Mouse (Mus musculus): Measurements from ENCODE around the gene Spef1.

The Spef1 gene

DNA sequence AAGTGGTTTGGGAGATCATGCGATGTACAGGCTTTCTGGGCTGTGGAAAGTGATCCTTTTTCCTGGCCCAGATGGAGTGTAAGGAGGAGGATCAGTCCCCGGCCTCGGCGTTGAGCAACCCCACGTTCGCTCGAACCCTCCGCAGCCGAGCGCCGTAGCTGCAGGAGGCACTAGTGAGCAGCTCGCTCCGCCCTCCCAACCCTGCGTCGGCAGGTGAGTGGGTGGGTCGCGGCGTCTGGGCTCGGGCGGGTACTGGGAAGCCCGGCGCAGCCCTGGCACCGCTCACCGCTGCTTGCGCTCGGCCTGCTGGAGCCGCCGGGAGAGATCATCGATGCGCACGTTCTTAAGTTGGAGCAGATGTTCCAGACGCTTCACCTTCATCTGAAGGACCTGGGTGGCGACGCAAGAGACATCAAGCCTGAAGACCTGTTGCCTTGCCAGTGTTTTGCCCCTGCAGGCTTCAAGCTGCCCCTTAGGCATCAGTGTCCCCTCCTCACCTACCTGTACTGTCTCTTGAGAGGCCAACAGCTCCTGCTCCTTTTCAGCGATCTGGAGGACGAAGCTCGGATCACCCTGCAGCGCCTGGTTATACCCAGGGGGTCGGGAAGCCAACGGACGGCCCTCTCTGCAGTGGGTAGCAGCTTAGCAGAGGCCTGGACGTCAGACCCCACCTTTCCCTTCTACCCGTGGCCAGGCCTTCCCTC lies 15.5 kb downstream of the Spef1 start:
- DNase-seq: peak; percentile 79

DNA sequence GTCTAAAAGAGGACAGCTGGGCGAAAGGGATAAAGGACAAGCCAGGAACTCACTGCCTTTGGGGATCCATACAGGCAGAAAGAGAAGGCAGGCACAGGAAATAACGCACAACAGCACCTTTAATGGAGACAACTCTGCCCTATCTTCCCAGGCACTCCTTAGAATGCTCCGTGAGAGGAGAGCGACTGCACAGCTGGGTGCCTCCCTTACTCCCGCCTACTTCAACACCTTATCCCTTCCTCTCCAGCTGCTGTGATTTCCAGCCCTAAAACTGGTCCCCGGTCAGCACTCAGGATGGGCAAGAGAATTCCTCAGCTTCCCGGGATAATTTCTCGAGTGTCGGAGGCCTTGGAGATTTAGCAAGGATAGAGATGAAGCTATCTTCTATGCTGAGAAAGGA lies 16.1 kb downstream of the Spef1 start:
- no peak for DNase-seq

DNA sequence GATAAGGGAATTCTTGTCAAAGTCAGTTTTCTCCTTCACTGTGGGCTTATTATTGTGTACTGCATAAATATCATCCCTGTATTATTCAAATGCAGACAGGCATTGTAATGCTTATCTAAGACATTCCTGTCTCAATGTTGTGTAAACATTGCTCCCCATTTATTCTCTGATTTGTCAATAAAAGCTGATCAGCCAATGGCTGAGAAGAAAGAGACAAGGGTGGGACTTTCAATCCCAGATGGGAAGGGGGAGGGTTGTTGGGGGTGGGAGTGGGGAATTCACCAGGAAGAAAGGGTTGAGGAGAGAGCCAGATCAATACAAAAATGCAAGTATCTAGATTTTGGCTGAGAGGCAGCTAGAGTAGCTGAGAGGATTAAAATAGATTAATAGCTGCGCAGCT lies 18.2 kb downstream of the Spef1 start:
- no peak for DNase-seq

DNA sequence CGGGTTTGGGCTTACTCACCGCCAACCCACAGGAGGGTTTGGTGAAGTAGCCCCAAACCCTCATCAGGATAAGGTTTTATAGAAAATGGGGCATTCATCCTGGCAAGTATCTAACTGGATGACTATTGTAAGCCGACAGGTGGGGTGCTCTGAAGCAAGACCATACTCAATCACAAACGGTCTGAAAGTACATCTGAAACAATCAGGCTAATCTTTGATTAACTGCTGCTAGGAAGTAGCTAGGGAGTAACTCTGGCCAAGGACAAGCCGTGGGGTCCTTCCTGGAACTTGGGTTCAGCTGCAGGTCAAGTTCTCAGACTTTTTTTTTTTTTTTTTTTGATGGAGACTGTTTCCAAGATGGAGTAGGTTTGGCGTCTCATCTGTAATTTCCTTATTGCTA lies 19.1 kb downstream of the Spef1 start:
- no peak for DNase-seq

DNA sequence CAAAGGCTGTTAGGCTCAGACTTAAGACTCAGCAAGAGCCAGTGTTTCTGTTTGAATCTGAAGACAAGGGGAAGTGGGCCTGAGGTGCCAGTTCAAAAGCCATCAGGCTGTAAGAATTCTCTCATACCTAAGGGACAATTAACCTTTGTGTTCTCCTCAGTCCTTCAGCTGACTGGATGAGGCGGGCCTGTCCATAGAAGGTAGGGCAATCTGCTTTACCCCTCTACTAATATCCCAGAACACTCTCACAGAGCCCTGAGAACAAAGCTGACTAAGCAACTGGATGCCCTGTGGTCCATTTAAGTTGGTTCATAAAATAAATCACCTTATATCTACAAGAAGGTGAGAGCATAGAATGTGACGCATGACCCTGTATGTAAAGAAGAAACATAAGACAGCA lies 20.9 kb downstream of the Spef1 start:
- DNase-seq: no peak

DNA sequence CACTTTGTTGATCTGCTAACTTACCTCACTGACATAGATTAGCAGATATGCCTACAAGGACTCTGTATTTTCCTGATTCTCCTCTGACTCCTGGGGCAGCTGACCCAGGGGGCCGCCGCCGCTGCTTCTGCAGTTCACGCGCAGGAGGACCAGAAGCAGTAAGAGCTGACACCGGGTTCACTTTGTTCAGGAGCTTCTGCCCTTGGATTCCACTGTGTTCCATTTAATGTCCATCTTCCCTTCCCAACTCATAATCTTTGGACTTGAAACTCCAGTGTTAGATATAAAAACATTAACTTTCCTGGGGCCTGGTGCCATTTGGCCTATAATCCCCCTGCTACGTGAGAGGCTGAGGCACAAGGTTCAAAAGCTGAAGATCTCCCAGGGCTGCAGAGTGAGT lies 23.2 kb downstream of the Spef1 start:
- no peak for DNase-seq

DNA sequence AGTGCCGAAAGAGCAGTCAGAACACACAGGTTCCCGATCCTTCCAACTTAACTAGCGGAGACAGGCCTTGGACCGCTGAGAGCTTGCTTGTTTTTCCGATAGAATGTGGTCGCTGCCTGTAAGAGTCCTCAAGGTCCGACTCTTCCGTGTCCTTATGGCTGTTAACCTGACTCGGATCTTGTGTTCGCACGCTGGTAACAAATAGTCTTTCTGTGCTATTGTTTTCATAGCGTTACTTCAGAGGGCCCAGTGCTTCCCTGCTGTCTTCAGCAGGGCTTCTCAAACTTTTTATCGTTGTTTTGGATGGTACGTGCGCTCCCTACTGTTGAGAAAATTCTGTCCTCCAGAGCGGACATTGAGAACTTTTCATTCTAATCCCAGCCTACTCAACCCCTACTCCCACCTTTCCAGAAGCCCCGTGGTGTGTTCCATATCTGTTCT lies 26.4 kb downstream of the Spef1 start:
- DNase-seq: no peak

DNA sequence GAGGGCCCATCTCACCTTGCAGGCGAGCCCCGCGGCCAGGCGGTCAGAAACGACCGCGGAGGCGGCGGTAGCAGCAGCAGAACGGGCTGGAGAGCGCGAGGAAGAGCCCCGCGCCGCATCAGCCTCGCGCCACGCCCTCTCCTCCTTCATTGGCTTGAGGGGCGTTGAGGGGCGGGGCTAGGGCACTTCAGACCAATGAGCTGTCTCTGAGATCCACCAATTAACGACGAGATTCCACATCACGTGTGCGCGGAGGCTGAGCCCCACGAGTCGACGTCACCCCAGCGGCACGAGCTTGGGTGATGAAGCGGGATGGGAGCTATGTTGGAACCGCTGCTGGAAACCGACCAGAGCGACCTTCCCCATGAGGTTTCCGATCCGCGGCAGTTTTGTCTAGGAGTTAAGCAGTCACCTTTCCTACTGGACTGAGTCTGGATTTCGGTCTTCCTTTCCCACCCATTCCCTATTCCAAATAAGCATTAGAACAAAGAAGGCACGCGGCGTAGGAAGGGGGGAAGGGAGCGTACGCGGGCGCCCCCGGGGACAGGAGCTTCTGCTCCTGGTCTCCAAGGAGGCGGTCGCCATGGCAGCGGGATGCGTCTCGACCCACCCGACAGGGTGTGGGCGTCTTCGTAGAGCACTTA lies 27.0 kb downstream of the Spef1 start, which contains the start of gene 1700037H04Rik:
TSS of gene 1700037H04Rik (minus strand) at position 144 of the 644 bp plus-strand sequence.
- DNase-seq: peak; percentile 94

DNA sequence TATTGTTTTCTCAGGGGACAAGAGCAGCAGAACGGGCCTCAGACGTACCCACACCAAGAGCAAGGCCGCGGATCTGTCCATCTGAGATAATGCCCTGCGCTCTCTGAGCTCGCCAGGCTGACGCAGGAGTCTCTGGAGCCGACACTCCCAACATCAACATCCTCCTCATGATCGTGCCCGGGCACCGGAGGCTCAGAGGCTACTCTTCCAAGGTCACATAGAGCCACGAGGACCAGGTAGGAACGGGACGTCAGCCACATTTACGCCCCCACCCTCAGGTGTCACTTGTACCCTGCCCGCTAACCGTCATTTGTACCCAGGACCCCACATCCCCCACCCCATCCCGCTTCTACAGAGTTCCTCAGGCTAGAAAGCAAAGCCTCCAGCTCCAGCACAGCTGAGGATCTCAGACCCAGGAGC lies 27.6 kb downstream of the Spef1 start:
- peak; percentile 30 for DNase-seq

DNA sequence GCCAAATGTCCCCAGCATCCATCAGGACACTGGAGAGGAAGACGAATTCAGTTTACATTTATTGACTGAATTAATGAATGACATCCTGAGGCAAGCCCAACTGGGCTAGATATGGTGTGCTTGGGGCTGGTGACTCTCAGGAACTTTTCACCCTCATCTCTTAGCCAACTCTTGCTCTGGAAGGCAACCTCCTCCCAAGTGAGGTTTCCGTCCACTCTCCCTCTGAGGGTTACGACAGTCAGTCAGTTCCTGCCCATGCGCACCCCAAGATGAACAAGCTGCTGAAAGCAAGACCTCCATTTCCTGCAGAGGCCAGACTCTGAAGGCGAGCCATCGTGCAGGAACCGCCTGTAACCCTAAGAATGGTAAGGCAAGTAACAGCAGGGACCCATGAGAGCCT lies 30.1 kb downstream of the Spef1 start:
- DNase-seq: no peak

DNA sequence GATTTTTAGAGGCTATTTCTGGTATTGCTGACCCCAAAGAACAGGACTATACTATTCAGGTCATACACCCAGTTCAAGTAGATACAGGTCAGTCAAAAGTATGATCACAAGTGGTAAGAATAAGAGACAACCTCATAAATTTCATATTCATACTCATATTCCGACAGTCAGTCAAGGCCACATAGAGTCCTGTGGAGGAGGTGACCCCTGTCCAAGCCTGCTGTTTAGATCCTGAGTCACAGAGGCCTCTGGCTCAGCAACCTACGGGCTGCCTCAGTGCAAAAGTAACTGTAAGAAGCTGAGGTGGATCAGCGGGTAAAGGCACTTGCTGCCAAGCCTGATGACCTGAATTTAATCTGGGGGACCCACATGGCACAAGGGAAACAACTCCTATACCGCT lies 33.0 kb downstream of the Spef1 start:
- no peak for DNase-seq

DNA sequence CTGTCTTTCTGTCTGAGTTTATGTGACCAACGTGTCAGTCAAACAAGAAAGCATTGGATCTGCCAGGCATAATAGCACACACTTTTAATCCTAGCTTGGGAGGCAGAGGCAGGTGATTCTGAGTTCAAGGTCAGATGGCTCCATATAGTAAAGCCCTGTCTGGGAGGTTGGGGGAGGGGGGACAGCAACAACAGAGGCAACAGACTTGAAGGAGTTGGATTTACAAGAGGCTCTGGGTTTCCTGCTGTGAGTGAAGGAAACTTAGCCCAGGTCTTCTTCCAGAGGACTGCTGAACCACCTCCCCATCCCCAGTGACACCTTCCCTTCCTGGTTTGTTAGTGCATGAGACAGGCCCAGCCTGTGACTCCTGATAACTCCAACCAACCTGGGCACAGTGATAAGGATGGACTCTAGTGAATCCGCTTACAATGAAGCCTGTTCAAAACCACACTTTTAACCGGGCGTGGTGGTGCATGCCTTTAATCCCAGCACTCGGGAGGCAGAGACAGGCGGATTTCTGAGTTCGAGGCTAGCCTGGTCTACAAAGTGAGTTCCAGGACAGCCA lies 34.8 kb downstream of the Spef1 start:
- DNase-seq: no peak

DNA sequence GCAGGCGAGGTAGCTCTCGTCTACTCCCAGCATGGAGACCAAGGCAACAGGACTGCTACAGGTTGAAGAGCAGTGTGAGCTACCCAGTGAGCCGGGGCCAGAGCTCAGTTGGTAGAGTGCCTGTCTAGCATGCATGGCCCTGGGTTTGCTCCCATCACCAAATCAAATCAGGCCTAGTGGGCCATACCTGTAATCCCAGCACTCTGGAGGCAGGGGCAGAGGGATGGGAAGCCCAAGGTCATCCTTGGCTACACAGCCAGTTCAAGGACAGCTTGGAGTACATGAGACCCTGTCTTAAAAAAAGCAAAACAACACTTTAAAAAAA lies 37.9 kb downstream of the Spef1 start:
- DNase-seq: no peak

DNA sequence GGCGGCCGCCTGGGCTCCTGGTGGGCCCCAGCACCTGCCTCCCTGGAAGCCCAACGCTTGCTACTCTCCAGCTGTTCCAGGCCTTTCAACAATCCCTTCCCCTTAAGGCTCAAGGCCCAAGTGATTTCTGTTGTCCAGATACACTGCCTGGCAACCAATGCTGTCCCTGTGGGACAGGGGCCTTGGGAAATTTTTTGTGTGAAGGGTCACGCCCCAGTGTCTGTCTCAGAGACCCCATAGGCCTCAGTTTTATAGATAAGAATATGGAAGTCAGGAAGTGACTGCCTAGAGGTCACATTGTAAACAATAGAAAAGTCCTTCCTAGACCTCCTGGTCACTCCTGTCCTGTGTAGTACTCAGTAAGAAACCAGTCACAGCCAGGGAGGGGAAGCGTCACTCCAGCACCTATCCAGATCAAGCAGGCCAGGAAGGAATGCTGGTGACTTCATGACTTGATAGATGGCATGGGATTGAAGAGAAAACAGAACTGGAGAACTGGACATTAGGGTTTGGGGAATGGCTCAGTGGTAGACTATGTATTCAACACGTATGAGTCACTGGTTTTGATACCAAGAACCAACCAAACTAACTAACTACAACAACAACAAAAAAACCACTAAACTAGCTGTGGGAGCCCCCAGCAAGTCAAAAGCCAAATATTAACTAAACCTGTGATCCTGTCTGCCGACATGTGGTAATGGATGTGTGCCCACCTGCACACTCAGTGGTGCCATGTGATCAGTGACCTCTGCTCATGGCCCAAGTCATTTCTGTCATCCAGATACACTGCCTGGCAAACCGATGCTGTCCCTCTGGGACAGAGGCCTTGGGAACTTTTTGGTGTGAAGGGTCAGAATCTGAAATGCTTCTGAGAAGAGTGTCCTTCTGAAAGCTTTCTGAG lies 38.5 kb downstream of the Spef1 start:
- no peak for DNase-seq

DNA sequence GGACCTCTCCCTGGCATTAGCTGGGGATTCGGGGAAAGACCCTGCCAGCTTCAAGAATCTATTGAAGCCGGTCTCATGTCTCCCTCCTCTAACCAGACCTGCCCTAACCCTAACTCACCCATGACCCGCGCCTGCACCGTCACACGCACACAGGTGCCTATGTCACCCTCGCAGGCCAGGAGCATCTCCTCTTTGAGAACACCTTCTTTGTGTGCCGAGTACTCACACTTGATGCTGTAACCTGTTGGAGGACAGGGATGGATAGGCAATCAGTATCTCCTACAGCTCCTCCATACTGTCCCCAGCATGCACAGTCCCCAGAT lies 40.1 kb downstream of the Spef1 start:
- no peak for DNase-seq

DNA sequence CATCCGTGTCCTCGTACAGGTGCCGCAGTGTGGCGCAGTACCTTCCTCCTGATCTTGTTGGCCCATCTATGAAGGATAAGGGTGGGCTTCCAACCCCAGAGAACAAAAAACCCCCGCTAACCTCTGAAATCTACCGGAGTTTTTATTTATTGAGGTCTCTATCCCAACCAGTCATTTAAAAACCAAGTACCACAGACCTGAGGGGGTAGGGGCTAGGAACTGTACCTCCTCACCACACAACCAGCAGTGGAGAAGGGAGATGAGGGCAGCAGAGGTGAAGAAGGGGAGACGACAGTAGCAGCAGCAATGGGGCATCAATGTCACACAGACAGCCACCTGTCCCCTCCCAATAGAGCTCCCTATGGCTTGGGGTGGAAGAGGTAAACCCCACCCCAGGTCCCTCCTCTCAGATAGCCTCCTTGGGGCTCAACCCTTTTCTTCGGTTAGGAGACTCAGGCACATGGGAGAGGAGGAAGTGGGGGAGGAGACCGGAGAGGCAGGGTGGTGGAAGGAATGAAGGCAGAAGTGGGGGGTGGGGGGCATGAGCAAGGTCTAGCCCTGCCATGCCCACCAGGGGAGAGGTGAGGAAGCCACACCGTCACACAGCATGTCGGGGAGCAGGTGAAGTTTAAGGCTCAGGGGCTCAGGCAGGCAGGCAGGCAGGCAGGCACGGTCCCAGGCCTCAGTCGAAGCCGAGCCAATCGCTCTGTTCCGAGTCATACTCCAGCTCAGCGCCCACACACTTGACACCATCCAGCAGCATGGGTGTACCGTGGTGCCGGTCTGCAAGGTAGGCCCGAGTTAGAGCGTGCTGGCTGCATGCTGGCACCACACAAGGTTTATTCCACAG lies 40.7 kb downstream of the Spef1 start:
- no peak for DNase-seq

DNA sequence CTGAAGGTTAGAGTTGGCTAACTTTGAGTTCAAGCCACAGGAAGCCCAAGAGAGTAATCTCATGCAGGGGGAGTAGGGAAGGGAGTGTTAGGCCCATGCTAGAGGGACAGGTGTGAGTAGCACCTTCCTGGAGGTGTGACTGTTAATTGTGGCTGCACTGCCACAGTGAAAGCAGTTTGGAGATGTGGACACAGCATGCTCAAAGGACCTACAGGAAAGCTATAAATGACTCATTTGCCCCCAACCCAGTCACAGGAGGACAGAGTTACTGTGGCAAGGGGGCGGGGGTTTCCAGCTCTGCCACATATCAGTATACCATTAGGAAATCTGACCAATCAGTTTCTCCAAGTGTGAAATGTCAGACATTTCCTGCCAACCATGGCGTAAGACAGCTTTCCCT lies 41.5 kb downstream of the Spef1 start:
- DNase-seq: no peak

DNA sequence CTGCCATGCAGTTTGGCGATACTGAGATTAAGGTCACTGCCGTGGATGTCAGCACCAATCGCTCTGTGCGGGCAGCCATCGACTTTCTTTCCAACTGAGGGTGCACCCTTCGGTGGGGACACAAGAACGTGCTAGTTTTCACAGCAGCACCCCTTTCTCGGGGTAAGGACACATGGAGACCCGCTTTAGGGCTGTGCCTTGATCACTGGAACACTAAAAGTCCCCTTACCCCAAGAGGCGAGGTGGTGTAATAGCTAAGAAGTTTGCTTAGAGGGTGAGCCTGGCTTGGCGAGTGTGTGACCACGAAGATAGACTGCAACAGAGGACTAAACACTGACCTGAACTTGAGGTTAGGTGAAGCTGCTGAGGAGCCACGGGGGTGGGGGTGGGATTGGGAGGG lies 42.0 kb downstream of the Spef1 start:
- DNase-seq: no peak

DNA sequence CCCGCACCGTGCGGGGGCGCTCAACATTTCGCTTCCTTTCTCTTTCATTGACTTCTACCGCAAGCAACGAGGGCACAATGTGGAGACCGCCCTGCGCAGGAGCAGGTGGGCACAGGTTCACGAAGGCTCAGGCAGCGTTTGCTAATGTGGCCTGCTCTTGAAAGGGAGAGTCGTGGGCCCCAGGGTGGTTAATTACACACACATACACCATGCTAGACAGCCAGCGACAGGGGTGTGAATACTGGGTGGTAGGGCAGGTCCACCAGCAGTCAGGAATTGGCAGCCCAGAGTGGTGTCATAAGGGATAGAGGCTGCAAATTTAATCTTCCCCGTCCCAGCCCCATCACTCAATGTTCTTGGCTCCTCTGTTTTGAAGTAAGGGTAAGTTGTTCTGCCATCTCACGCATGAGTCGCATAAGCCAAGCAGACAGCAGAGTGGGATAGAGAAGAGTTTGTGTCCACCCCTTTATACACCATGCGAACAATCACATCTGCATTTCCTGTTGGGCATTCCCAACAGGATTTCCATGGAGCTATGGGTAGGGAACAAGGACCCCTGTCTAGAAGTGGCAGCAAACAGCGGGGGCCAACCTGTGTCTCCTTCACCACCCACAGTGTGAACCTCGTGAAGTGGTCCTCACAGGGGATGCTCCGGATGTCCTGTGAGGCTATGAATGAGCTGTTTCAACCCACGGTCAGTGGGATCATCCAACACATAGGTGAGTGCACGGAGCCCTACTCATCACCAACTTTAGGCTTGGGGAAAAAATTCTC lies 43.9 kb downstream of the Spef1 start:
- no peak for DNase-seq

DNA sequence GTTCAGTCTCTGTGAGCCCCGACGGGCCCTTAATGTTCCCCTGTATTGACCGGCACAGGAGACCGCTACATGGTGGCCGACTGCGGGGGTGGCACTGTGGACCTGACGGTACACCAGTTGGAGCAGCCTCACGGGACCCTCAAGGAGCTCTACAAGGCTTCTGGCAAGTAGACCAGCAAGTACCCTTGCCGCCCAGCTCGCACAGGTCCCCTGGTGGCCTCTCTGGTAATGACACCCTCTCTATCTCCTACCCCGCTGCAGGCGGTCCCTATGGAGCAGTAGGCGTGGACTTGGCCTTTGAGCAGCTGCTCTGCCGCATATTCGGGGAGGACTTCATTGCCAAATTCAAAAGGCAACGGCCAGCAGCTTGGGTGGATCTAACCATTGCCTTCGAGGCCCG lies 44.5 kb downstream of the Spef1 start:
- DNase-seq: peak; percentile 20

DNA sequence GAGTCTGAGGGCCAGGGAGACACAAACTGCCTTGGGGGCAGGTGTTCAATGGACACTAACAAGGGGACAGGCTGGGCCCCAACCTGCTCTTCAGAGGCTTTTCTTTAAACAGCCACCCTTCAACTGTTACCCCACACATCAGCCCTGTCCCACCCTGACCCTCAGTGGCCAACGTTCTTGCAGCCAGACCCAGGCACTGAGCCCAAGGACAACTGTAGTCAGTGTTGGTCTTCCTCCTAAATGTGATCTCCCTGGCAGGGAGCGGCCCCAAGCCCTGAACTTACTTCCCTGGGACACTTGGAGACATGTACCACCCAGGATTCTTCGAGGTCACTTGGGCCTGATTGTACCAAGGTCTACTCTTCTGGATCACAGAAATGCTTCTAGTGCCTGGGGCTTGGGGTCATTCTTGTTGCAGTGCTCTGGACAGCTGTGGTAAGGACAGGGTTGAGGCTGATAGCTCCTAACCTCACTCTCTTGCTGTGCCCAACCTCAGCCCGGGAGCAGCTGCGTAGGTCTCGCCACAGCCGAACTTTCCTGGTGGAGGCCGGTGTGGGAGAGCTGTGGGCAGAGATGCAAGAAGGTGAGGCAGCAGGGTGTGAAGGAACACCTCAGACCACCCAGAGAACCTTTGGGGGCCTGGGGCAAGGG lies 45.6 kb downstream of the Spef1 start:
- no peak for DNase-seq

All from right cerebral cortex, postnatal 25 days (tissue).